Mouse (Mus musculus) limb, embryonic 11.5 days (tissue): ENCODE results near the gene Atp8a1. TPM values are rescaled to one million over a fixed set of nuclear protein-coding genes. Genes with fewer than 3 reads are reported as not detected.
A peak's percentile ranks its signal among the peaks of the same experiment; 100 is the strongest.

Source experiments
- ATAC-seq: fragments of 200-750 bp; cut with Nextera tagmentation; 2 replicates; pipeline ENCODE4 v1.8.0; 2017; ENCODE audit warnings: low read depth; ENCODE audit not compliant: insufficient number of reproducible peaks, low FRiP score, low TSS enrichment
- DNase-seq: peaks from one replicate; pipeline ENCODE4 v3.0.0-alpha.2; 2015; ENCODE audit warnings: low spot score
- H3K27ac ChIP-seq: fragments of 300-500 bp; sonication (generic); replicated peaks from 2 replicates; pipeline ENCODE4 v1.5.1; 2014; ENCODE audit warnings: low read depth, mild to moderate bottlenecking, low read length
- H3K27me3 ChIP-seq: fragments of 300-500 bp; sonication (generic); 2 replicates; pipeline ENCODE4 v1.6.1; 2014; ENCODE audit warnings: mild to moderate bottlenecking, low read length, mixed read lengths; ENCODE audit not compliant: control insufficient read depth, insufficient read depth
- H3K36me3 ChIP-seq: fragments of 300-500 bp; sonication (generic); 2 replicates; pipeline ENCODE4 v1.6.1; 2014; ENCODE audit warnings: mild to moderate bottlenecking, low read length, moderate library complexity, mixed read lengths; ENCODE audit not compliant: control insufficient read depth, insufficient read depth
- H3K4me1 ChIP-seq: fragments of 300-500 bp; sonication (generic); 2 replicates; pipeline ENCODE4 v1.6.1; 2014; ENCODE audit warnings: low read length, mixed read lengths; ENCODE audit not compliant: control insufficient read depth, insufficient read depth
- H3K4me2 ChIP-seq: fragments of 300-500 bp; sonication (generic); 2 replicates; pipeline ENCODE4 v1.6.1; 2014; ENCODE audit warnings: low read depth, mild to moderate bottlenecking, moderate library complexity; ENCODE audit not compliant: severe bottlenecking
- H3K4me3 ChIP-seq: fragments of 300-500 bp; sonication (generic); 2 replicates; pipeline ENCODE4 v1.5.1; 2014; ENCODE audit warnings: low read depth, low read length
- H3K9ac ChIP-seq: fragments of 300-500 bp; sonication (generic); 2 replicates; pipeline ENCODE4 v1.6.1; 2014; ENCODE audit warnings: mild to moderate bottlenecking, low read length
- H3K9me3 ChIP-seq: fragments of 300-500 bp; sonication (generic); 2 replicates; pipeline ENCODE4 v1.6.1; 2016; ENCODE audit warnings: low read length; ENCODE audit not compliant: control insufficient read depth
- whole genome bisulfite sequencing: fragments of 180-500 bp; shearing (Covaris S2); extraction: QIAGEN DNeasy Blood & Tissue Kit; methylation state at CpG from one replicate; pipeline ENCODE4 v1.1.7; 2014; 5-methylcytosine and 5-hydroxymethylcytosine counted together
- polyA plus RNA-seq: library from polyadenylated mRNA; unstranded; fragments of >200 nt; fragmentation: Nextera tagmentation; extraction: Ambion mirVana; gene quantifications from 2 replicates; pipeline ENCODE4 v1.2.1, GENCODE M21; 2014

The Atp8a1 gene
- polyA plus RNA-seq, 1 experiment from 2014 or later: 7.7 TPM

DNA sequence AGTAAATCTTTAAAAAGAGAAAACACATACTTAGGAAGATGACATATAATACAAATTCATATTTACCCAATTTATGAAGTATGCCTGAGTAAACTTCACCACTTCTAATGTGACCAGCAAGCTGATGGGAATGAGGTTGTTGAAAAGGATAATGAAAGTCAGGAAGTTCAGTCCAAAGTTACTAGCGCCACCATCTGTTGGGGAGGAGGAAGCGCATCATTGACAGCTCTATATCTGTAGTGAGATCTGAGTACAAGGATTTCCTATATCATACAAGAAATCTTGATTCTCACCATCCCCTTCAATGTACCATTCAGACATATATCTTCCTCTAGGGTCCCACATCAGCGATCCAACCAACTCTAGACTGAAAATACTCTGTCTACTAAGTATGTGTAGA lies 82.4 kb downstream of the Atp8a1 start:
- Histone ChIP-seq H3K4me1 (no peaks in the 10 kb centered on the region), H3K9me3 (no peaks in the 10 kb centered on the region), H3K9ac (no peak overlapping the region), H3K27me3 (no peaks in the 10 kb centered on the region), H3K4me3 (no peak overlapping the region), H3K4me2 (no peak overlapping the region), H3K27ac (no peak overlapping the region), H3K36me3 (no peaks in the 10 kb centered on the region)
- DNase-seq (no peak), ATAC-seq (no peak)
- 93% methylated on average over 3 of the region's 3 CpGs for WGBS

DNA sequence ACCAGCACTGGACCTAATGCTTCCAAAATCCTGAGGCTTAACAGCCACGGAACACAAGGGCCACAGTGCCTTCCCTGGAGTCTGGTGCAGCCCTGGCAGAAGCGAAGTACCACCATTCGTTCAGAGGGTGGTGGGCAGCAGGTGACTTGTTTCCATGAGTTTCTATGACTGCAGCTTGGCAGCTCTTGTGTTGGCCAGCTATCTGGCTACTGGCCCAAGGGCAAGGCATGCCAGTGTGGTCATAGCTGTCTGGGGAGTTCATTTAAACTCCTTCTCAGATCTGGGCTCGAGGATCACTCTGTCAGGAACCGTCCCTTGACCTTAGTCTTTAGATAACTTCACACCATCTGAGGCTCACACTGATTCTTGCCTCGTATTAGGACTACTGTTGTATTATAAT lies 89.1 kb downstream of the Atp8a1 start:
- Histone ChIP-seq H3K36me3 (no peaks in the 10 kb centered on the region), H3K27me3 (no peaks in the 10 kb centered on the region), H3K9ac (no peak overlapping the region), H3K27ac (no peak overlapping the region), H3K9me3 (no peaks in the 10 kb centered on the region), H3K4me1 (no peaks in the 10 kb centered on the region), H3K4me2 (no peak overlapping the region), H3K4me3 (no peak overlapping the region)
- DNase-seq (no peak), ATAC-seq (0 out of 2 replicates have a peak, but pooled peaks have one; percentile 13)
- WGBS: 84% methylated on average over 6 of the region's 6 CpGs

DNA sequence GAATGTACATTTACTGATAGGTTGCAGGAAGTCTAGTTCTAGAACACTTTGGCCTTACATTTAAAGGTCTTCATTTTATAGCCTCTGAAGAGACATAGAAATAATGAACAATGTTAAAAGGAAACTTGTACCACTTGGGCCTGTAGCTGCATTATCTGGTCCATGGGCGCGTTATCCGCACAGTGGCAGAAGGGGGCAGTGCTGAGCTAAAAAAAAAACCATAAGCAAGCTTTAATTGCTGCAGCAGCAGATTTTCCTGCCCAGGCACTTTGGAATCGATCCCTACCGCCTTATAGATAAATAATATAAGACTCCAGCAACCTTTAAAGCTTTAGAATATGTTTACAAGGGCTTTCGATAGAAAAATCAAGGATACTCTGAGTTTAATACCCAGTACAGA lies 91.1 kb downstream of the Atp8a1 start:
- Histone ChIP-seq H3K9ac (no peak overlapping the region), H3K4me3 (no peak overlapping the region), H3K27me3 (no peaks in the 10 kb centered on the region), H3K4me2 (no peak overlapping the region), H3K36me3 (no peaks in the 10 kb centered on the region), H3K4me1 (no peaks in the 10 kb centered on the region), H3K9me3 (no peaks in the 10 kb centered on the region), H3K27ac (no peak overlapping the region)
- DNase-seq (peak; percentile 72), ATAC-seq (no peak)
- WGBS: 29% methylated on average over 6 of the region's 6 CpGs

DNA sequence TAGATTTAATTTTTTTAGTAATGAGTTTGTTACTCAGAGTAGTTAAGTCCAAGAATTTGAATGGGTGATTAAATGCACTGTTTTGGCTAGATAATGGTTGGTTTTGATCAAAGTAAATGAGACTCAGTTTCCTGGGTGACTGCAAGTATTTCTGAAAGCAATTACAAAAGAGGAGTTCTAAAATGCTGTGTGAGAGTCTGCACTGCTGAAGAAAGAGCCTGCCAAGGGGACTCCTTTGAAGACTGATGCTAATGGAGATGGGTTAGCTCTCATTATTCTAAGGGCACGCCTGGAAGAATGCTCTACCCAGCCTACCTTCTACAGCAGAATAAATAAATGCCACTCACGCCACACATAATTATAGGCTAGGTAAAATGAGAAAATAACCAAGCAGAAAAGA lies 94.2 kb downstream of the Atp8a1 start:
- Histone ChIP-seq H3K4me2 (no peak overlapping the region), H3K4me1 (no peaks in the 10 kb centered on the region), H3K27me3 (no peaks in the 10 kb centered on the region), H3K4me3 (no peak overlapping the region), H3K36me3 (no peaks in the 10 kb centered on the region), H3K27ac (no peak overlapping the region), H3K9me3 (no peaks in the 10 kb centered on the region), H3K9ac (no peak overlapping the region)
- WGBS: 36% methylated on average over 2 of the region's 2 CpGs
- DNase-seq (no peak), ATAC-seq (no peak)

DNA sequence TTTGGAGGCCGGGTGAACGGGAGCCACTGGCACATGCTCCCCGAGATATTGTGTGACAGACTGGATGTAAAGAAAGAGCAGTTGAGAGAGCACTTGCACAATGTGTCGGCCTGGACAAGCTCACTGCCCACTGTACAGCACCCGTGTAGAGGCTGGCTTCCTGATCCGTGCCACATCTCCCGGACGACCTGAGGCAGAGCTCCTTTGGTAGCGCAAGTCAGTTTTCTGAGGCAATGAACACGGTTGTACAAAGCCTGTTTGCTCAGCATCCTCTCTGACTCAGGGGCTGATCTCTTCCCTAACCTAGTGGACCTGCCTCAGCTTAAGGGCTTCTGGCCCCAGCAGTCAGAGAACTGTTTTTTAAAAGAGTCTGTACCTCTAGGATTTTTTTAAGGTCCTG lies 94.6 kb downstream of the Atp8a1 start:
- DNase-seq (no peak), ATAC-seq (no peak)
- WGBS: 84% methylated on average over 10 of the region's 10 CpGs
- Histone ChIP-seq H3K9me3 (no peaks in the 10 kb centered on the region), H3K9ac (no peak overlapping the region), H3K27ac (no peak overlapping the region), H3K4me2 (no peak overlapping the region), H3K4me3 (no peak overlapping the region), H3K36me3 (no peaks in the 10 kb centered on the region), H3K4me1 (no peaks in the 10 kb centered on the region), H3K27me3 (no peaks in the 10 kb centered on the region)

DNA sequence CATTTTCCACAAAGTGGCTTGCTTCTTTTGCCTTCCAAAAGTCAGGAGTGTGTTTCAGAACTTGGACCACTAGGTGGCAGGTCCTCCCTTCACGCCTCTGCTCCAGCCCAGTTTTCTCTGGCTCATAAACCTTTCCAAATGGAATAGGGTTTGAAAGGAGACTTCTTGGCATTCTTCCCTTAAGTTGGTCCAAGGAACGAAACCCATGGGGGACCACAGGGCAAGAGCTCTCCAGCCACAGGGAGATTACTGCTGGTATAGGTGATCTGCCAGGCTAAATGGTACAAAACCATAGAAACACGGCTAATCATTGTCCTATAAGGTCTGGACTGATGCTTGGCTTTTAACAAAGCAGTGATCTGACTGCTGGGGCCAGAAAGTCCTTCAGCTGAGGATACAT lies 95.2 kb downstream of the Atp8a1 start:
- Histone ChIP-seq H3K4me1 (no peaks in the 10 kb centered on the region), H3K27me3 (no peaks in the 10 kb centered on the region), H3K4me2 (no peak overlapping the region), H3K27ac (no peak overlapping the region), H3K36me3 (no peaks in the 10 kb centered on the region), H3K9ac (no peak overlapping the region), H3K4me3 (no peak overlapping the region), H3K9me3 (no peaks in the 10 kb centered on the region)
- peak; percentile 56 for DNase-seq
- no peak for ATAC-seq
- 45% methylated on average over 3 of the region's 3 CpGs for WGBS

DNA sequence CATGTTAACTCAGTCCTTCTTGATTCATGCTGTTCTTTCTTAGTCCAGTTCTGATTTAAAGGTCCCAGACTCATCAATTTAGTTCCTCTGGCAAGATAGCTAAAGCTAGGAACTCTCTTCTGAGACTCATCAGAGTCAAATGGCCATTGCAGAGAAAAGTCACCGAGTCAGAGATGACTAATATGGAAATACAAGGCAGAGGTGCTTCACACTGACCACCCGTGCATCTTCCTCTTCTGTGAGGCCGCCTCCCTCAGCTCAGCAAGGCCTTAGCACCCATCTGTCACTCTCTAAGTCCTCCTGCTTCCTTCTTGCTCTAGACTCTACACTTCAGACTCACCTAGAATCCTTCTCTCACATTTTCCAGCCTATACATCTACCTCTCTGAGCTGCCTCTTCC lies 108.0 kb downstream of the Atp8a1 start:
- no peak overlapping the region for H3K4me3 ChIP-seq
- ATAC-seq (no peak), DNase-seq (no peak)
- no peaks in the 10 kb centered on the region for H3K27me3 ChIP-seq
- H3K4me2 ChIP-seq: no peak overlapping the region
- H3K9ac ChIP-seq: no peak overlapping the region
- 0 out of 2 replicates have a peak, but pooled peaks cover 4% of the 10 kb centered on the region for H3K4me1 ChIP-seq
- H3K36me3 ChIP-seq: no peaks in the 10 kb centered on the region
- no peaks in the 10 kb centered on the region for H3K9me3 ChIP-seq
- H3K27ac ChIP-seq: no peak overlapping the region
- 81% methylated on average over 3 of the region's 3 CpGs for WGBS

DNA sequence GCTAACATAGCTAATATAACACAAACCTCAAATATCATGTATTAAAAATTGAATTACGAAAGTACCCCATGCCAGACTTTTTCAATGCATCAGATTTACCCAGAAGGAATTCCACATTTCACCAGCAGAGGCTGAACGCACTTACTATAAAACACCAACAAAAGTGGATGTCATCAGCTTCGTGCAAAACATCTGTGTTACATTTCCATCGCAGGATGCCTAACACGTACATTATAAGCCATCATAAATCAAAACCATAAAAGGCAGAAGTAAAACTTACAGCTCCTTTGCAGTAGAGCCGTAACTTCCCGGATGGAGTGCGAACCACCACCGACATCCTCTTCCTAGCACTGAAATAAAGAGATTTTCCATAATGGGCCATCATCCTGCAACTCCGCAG lies 109.1 kb downstream of the Atp8a1 start:
- H3K27me3 ChIP-seq: no peaks in the 10 kb centered on the region
- H3K4me3 ChIP-seq: no peak overlapping the region
- H3K27ac ChIP-seq: no peak overlapping the region
- no peaks in the 10 kb centered on the region for H3K9me3 ChIP-seq
- DNase-seq (peak; percentile 54), ATAC-seq (peak; percentile 90; the same call in 1 of the 2 replicates)
- WGBS: 34% methylated on average over 10 of the region's 10 CpGs
- H3K4me1 ChIP-seq: 0 out of 2 replicates have a peak, but pooled peaks cover 4% of the 10 kb centered on the region
- H3K4me2 ChIP-seq: no peak overlapping the region
- no peaks in the 10 kb centered on the region for H3K36me3 ChIP-seq
- H3K9ac ChIP-seq: no peak overlapping the region

DNA sequence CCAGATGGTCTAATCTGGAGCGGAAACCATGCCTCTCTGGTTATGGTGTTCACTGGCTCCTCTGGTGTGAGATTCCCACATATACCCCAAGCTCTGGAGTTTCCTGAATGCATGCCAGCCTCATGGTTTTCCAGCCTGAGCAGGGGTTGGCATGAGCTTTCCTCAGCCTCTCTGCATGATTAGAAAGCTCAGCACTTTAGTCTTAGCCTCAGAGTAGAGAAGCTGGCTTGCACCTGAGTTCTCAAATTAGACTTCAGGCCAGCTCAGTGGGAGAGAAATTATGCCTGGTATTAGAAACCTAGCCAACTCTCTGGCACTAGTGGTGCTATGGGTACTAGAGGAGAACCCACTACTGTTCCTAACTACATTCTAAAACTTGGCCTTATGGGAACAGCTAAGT lies 111.5 kb downstream of the Atp8a1 start:
- H3K9me3 ChIP-seq: no peaks in the 10 kb centered on the region
- ATAC-seq: no peak
- no peaks in the 10 kb centered on the region for H3K27me3 ChIP-seq
- DNase-seq: no peak
- H3K9ac ChIP-seq: no peak overlapping the region
- H3K4me3 ChIP-seq: no peak overlapping the region
- H3K27ac ChIP-seq: no peak overlapping the region
- H3K4me2 ChIP-seq: no peak overlapping the region
- WGBS: 97% methylated on average over 1 of the region's 1 CpGs
- H3K36me3 ChIP-seq: no peaks in the 10 kb centered on the region
- H3K4me1 ChIP-seq: 0 out of 2 replicates have a peak, but pooled peaks cover 4% of the 10 kb centered on the region
